Mouse (Mus musculus) heart, postnatal 0 days (tissue): Measurements from ENCODE around the gene Svs6.

Source experiments
- CTCF ChIP-seq: IDR thresholded peaks from 2 replicates; pipeline ENCODE4 v1.5.1; 2016; ENCODE audit warnings: antibody characterized with exemption, control low read depth, low read depth
- EP300 ChIP-seq: IDR thresholded peaks from 2 replicates; pipeline ENCODE4 v1.6.1; 2016; ENCODE audit warnings: antibody characterized with exemption, low read depth

DNA sequence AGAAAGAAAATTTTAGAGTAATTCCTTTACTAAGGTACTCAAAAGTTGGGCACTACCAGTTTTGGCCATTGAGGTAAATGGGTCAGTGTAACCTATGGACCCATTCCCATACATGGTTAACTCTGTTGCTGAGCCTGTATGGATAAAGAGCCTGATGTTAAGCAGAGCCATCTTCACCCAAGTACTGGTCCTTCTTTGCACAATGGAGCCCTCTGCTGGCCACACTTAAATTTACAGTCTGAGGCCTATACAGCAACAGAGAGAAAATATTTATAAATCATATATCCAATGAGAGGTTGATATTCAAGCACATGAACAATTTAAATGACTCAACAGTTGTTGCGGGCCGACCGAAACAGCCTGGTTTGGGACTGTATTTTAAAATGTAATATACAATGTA is 32.4 kb downstream of the Svs6 start:
- TF ChIP-seq EP300 (no peak), CTCF (peak; percentile 45)
